Mouse (Mus musculus) neural tube, postnatal 0 days (tissue): ENCODE data around the gene Lmod2. TPM values are rescaled to one million over a fixed set of nuclear protein-coding genes. Genes with fewer than 3 reads are reported as not detected.

ENCODE experiments used
- polyA plus RNA-seq: library from polyadenylated mRNA; unstranded; fragments of >200 nt; fragmentation: Nextera tagmentation; extraction: Ambion mirVana; gene quantifications from 2 replicates; pipeline ENCODE4 v1.2.1, GENCODE M21; 2015

Lmod2 gene
- polyA plus RNA-seq: not detected in 2 replicates

GRCm38 (mm10) chr6:24597500-24597899, at the start of gene Lmod2:
Gene Lmod2, plus strand, starts transcription at chr6:24597762.

Other genes starting within 250 kb of the Lmod2 start
- 1.2 and 1.6 TPM in 2 replicates for gene Iqub, start 82.7 kb upstream of the Lmod2 start, polyA plus RNA-seq
- gene Ndufa5, start 69.7 kb upstream of the Lmod2 start, polyA plus RNA-seq: 594 and 651 TPM in 2 replicates
- 0.06 and 0.10 TPM in 2 replicates for gene Asb15, start 69.6 kb upstream of the Lmod2 start, polyA plus RNA-seq
- 62.9 and 72.2 TPM in 2 replicates for gene Wasl, start 67.2 kb downstream of the Lmod2 start, polyA plus RNA-seq
- gene Hyal6, start 135.5 kb downstream of the Lmod2 start, polyA plus RNA-seq: not detected in 2 replicates
- not detected in 2 replicates for gene Hyal4, start 150.6 kb downstream of the Lmod2 start, polyA plus RNA-seq
- not detected in 2 replicates for gene Spam1, start 193.4 kb downstream of the Lmod2 start, polyA plus RNA-seq